Comparison of ENCODE assay signal across 5 mouse cellular contexts in the genomic region with DNA sequence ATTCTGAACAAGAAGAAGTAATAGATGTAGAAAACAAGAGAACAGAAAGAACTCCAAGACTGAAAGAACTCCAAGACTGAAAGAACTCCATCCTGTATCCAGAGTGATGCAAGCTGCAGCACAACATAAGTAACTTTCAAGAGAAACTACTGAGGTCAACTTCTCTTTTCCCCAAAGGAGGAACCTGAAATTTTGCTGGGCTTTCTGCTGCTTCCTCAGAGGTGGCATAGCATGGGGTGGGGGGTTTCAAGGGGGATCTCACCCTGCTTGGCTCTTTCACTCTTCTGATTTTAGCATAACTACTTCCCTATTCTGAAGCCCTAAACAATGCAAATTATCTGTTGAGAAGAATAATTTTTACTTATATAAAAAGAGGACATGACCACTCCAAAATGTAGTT. TPM values are rescaled to one million over a fixed set of nuclear protein-coding genes. Genes with fewer than 3 reads are reported as not detected.
"Had no signal": no experiment of that assay in that cellular context is flagged by ENCODE, and none has a peak within 500 bp of the region (broad histone marks: within the 10 kb centered on the region; RNA-seq: fewer than 3 reads in every experiment).

No protein-coding gene starts in this region.

RNA-seq across cellular contexts. Expression of a gene that starts 3.6 kb away (rescaled TPM):
- total RNA-seq: heart, postnatal 4 days; hindbrain, postnatal 0 days; layer of hippocampus, adult 18-20 months; layer of hippocampus, adult 2 months; layer of hippocampus, postnatal 36 days had no signal
